Mouse (Mus musculus) fat pad, adult 2 months (tissue): ENCODE results near the gene Kif26b.

Experiments used
- DNase-seq: peaks from one replicate; pipeline ENCODE4 v3.0.0-alpha.2; 2011; ENCODE audit warnings: low read depth, low spot score; ENCODE audit errors: extremely low read depth

Kif26b gene

GRCm38 (mm10) chr1:178835805-178836204, 306.9 kb downstream of the Kif26b start:
- no peak for DNase-seq

- DNase-seq = no peak
These were observed 308.1 kb downstream of the Kif26b start for GRCm38 (mm10) chr1:178836998-178837397.

- no peak for DNase-seq
These were observed 309.9 kb downstream of the Kif26b start for GRCm38 (mm10) chr1:178838696-178839320.

GRCm38 (mm10) chr1:178840311-178840710, 311.4 kb downstream of the Kif26b start:
- DNase-seq = no peak

GRCm38 (mm10) chr1:178844839-178845238, 315.9 kb downstream of the Kif26b start:
- no peak for DNase-seq

- no peak for DNase-seq
These were observed 318.6 kb downstream of the Kif26b start for GRCm38 (mm10) chr1:178847569-178847968.

GRCm38 (mm10) chr1:178848380-178849106, 319.6 kb downstream of the Kif26b start:
- no peak for DNase-seq

- DNase-seq = no peak
These were observed 321.6 kb downstream of the Kif26b start for GRCm38 (mm10) chr1:178850569-178850968.

GRCm38 (mm10) chr1:178854936-178855335, 326.0 kb downstream of the Kif26b start:
- no peak for DNase-seq

- DNase-seq = no peak
These were observed 327.0 kb downstream of the Kif26b start for GRCm38 (mm10) chr1:178855974-178856373.

- no peak for DNase-seq
These were observed 331.9 kb downstream of the Kif26b start for GRCm38 (mm10) chr1:178860671-178861391.

GRCm38 (mm10) chr1:178861392-178861762, 332.5 kb downstream of the Kif26b start:
- no peak for DNase-seq

- DNase-seq = no peak
These were observed 334.8 kb downstream of the Kif26b start for GRCm38 (mm10) chr1:178863756-178864155.

- DNase-seq = no peak
These were observed 335.4 kb downstream of the Kif26b start for GRCm38 (mm10) chr1:178864297-178864696.

- no peak for DNase-seq
These were observed 337.8 kb downstream of the Kif26b start for GRCm38 (mm10) chr1:178866757-178867156.

- no peak for DNase-seq
These were observed 342.1 kb downstream of the Kif26b start for GRCm38 (mm10) chr1:178871055-178871454.

GRCm38 (mm10) chr1:178876926-178877325, 348.0 kb downstream of the Kif26b start:
- DNase-seq = no peak

- no peak for DNase-seq
These were observed 349.8 kb downstream of the Kif26b start for GRCm38 (mm10) chr1:178878676-178879075.

GRCm38 (mm10) chr1:178880905-178881304, 352.0 kb downstream of the Kif26b start:
- peak; percentile 4 for DNase-seq

GRCm38 (mm10) chr1:178886671-178887070, 357.7 kb downstream of the Kif26b start:
- DNase-seq = no peak

GRCm38 (mm10) chr1:178892376-178892775, 363.5 kb downstream of the Kif26b start:
- no peak for DNase-seq
